Mouse (Mus musculus) kidney, embryonic 16.5 days (tissue): ENCODE measurements around the gene Reep6. TPM values are rescaled to one million over a fixed set of nuclear protein-coding genes. Genes with fewer than 3 reads are reported as not detected.

Experiments used
- ATAC-seq: fragments of 200-750 bp; cut with Nextera tagmentation; 2 replicates; pipeline ENCODE4 v1.8.0; 2017; ENCODE audit warnings: moderate TSS enrichment; ENCODE audit not compliant: low FRiP score, low TSS enrichment
- H3K27ac ChIP-seq: fragments of 300-500 bp; sonication (generic); 2 replicates; pipeline ENCODE4 v1.5.1; 2014; ENCODE audit warnings: low read length
- H3K27me3 ChIP-seq: fragments of 300-500 bp; sonication (generic); 2 replicates; pipeline ENCODE4 v1.6.1; 2014; ENCODE audit warnings: low read length, control low read depth, mixed read lengths; ENCODE audit not compliant: insufficient read depth
- H3K36me3 ChIP-seq: fragments of 300-500 bp; sonication (generic); 2 replicates; pipeline ENCODE4 v1.6.1; 2014; ENCODE audit warnings: low read length, control low read depth, mixed read lengths; ENCODE audit not compliant: insufficient read depth
- H3K4me1 ChIP-seq: fragments of 300-500 bp; sonication (generic); 2 replicates; pipeline ENCODE4 v1.6.1; 2014; ENCODE audit warnings: low read length, control low read depth, mixed read lengths; ENCODE audit not compliant: insufficient read depth
- H3K4me2 ChIP-seq: fragments of 300-500 bp; sonication (generic); replicated peaks from 2 replicates; pipeline ENCODE4 v1.6.1; 2014; ENCODE audit warnings: low read depth, low read length
- H3K4me3 ChIP-seq: fragments of 300-500 bp; sonication (generic); 2 replicates; pipeline ENCODE4 v1.5.1; 2014; ENCODE audit warnings: mild to moderate bottlenecking, low read length
- H3K9ac ChIP-seq: fragments of 300-500 bp; sonication (generic); replicated peaks from 2 replicates; pipeline ENCODE4 v1.6.1; 2014; ENCODE audit warnings: low read length
- H3K9me3 ChIP-seq: fragments of 300-500 bp; sonication (generic); 2 replicates; pipeline ENCODE4 v1.6.1; 2016; ENCODE audit warnings: low read length, control low read depth
- WGBS: fragments of 180-500 bp; shearing (Covaris S2); extraction: QIAGEN DNeasy Blood & Tissue Kit; methylation state at CpG from one replicate; pipeline ENCODE4 v1.1.7; 2014; 5-methylcytosine and 5-hydroxymethylcytosine counted together
- polyA plus RNA-seq: library from polyadenylated mRNA; unstranded; fragments of >200 nt; fragmentation: Nextera tagmentation; extraction: Ambion mirVana; gene quantifications from 2 replicates; pipeline ENCODE4 v1.2.1, GENCODE M21; 2015

Gene Reep6
- polyA plus RNA-seq, 1 experiment from 2014 or later: 11.0 TPM

DNA sequence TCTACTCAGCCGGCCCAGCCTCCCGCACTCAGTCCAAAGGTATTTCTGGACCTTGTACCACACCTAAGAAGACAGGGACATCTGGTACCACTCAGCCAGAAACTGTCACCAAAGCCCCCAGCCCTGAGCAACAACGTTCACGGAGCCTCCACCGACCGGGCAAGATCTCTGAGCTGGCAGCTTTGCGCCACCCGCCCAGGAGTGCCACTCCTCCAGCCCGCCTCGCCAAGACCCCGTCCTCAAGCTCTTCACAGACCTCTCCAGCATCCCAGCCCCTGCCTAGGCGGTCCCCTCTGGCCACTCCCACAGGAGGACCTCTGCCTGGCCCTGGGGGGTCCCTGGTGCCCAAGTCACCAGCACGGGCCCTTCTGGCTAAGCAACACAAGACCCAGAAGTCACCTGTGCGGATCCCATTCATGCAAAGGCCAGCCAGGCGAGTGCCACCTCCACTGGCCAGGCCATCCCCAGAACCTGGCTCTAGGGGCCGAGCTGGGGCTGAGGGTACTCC is 15.2 kb upstream of the Reep6 start:
- Histone ChIP-seq H3K4me3 (no peak overlapping the region), H3K36me3 (0 out of 2 replicates have a peak, but pooled peaks cover 4% of the 10 kb centered on the region), H3K4me2 (no peak overlapping the region), H3K9me3 (no peaks in the 10 kb centered on the region), H3K27me3 (peaks cover 68% of the 10 kb centered on the region), H3K4me1 (peaks cover 16% of the 10 kb centered on the region), H3K9ac (no peak overlapping the region; the same call in 1 of the 2 replicates), H3K27ac (no peak overlapping the region)
- no peak for ATAC-seq
- WGBS: 42% methylated on average over 16 of the region's 16 CpGs

DNA sequence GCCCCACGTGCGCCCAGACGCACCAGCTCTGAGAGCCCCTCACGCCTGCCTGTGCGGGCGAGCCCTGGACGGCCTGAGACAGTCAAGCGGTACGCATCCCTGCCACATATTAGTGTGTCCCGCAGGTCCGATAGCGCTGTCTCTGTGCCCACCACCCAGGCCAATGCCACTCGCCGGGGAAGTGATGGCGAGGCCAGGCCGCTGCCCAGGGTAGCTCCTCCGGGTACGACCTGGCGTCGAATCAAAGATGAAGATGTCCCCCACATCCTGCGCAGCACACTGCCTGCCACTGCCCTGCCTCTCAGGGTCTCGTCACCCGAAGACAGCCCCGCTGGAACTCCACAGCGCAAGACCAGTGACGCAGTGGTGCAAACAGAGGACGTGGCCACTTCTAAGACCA is 14.4 kb upstream of the Reep6 start:
- Histone ChIP-seq H3K27me3 (peaks cover 67% of the 10 kb centered on the region), H3K4me2 (no peak overlapping the region), H3K9me3 (no peaks in the 10 kb centered on the region), H3K9ac (peak overlapping the region; percentile 23; the same call in 1 of the 2 replicates), H3K4me1 (peaks cover 20% of the 10 kb centered on the region), H3K27ac (no peak overlapping the region), H3K4me3 (no peak overlapping the region), H3K36me3 (0 out of 2 replicates have a peak, but pooled peaks cover 4% of the 10 kb centered on the region)
- no peak for ATAC-seq
- 34% methylated on average over 27 of the region's 27 CpGs for WGBS

DNA sequence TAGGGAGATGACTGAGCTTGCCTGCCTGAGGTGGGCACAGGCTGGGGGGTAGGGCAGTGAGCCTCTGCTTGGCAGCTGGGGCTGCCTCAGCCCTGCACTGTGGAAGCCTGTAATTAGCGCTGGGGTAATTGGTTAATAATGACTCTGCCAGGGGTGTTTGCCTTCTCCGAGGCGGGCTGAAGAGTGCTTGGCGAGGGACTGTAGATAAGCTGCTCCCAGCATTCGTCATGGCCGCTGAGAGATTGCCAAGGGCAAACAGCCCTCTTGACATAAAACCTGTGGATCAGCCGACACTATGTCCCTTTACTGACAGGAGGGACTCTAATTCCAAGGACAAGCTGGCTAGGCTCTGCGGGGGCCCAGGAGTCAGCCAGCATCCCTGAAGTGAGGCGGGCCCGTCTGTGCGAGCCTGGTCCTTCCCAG is 13.4 kb upstream of the Reep6 start:
- WGBS: 22% methylated on average over 11 of the region's 11 CpGs
- H3K4me1 ChIP-seq: peaks cover 20% of the 10 kb centered on the region
- 0 out of 2 replicates have a peak, but pooled peaks cover 4% of the 10 kb centered on the region for H3K36me3 ChIP-seq
- 0 out of 2 replicates have a peak overlapping the region, but pooled peaks have one; percentile 22 for H3K9ac ChIP-seq
- no peak overlapping the region for H3K4me2 ChIP-seq
- ATAC-seq: no peak
- H3K27me3 ChIP-seq: peaks cover 63% of the 10 kb centered on the region
- no peak overlapping the region for H3K4me3 ChIP-seq
- H3K9me3 ChIP-seq: no peaks in the 10 kb centered on the region
- no peak overlapping the region for H3K27ac ChIP-seq

DNA sequence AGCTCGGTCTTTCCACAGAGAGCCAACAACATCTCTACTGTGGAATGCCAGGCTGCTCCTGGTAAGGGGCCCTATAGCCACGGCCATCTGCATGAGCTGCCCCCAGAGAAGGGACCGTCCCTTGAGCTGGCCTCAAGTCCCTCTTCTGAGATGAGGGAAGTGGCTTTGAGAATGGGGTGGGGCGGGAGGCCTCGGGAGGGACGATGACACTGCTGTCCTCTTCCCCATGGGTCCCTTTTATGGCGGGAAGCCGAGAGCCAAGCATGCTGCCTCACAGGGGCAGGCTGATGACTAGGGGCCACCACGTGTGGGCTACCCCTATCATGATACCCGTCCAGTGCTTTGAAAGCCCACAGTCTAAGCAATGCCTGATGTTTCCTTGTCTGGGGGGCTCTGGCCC is 12.7 kb upstream of the Reep6 start:
- no peak overlapping the region for H3K4me2 ChIP-seq
- no peak for ATAC-seq
- peaks cover 56% of the 10 kb centered on the region for H3K27me3 ChIP-seq
- H3K4me1 ChIP-seq: peaks cover 20% of the 10 kb centered on the region
- H3K36me3 ChIP-seq: 0 out of 2 replicates have a peak, but pooled peaks cover 4% of the 10 kb centered on the region
- H3K9ac ChIP-seq: no peak overlapping the region
- no peak overlapping the region for H3K4me3 ChIP-seq
- H3K9me3 ChIP-seq: no peaks in the 10 kb centered on the region
- 42% methylated on average over 10 of the region's 10 CpGs for WGBS
- no peak overlapping the region for H3K27ac ChIP-seq

DNA sequence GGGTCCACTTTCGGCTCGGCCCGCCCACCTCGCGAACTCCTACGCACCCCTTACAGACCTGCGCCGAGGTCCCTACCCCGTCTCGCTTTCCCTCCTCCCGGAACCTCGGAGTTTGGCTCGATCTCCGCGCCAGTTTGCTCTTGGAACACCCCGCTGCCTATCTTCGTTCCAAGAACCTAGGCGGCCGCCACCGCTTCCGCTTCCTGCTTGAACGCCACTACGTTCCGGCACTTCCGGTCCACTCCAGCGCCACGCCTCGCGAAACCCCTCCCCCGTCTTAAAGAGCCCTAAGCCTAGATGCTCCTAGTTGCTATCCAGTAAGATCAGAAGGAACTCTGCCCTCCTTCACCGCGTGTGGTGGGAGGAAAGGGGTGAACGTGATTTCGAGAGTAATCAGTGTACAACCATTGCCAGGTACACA is 9.4 kb upstream of the Reep6 start, which contains the start of gene 2310011J03Rik:
2310011J03Rik (minus strand) TSS at position 198 of the 421 bp plus-strand sequence.
- under 1% methylated on average over 34 of the region's 34 CpGs for WGBS
- Histone ChIP-seq H3K27ac (peak within 1 kb of the TSS; percentile 56; the same call in 1 of the 2 replicates), H3K4me3 (peak within 1 kb of the TSS; percentile 86)

DNA sequence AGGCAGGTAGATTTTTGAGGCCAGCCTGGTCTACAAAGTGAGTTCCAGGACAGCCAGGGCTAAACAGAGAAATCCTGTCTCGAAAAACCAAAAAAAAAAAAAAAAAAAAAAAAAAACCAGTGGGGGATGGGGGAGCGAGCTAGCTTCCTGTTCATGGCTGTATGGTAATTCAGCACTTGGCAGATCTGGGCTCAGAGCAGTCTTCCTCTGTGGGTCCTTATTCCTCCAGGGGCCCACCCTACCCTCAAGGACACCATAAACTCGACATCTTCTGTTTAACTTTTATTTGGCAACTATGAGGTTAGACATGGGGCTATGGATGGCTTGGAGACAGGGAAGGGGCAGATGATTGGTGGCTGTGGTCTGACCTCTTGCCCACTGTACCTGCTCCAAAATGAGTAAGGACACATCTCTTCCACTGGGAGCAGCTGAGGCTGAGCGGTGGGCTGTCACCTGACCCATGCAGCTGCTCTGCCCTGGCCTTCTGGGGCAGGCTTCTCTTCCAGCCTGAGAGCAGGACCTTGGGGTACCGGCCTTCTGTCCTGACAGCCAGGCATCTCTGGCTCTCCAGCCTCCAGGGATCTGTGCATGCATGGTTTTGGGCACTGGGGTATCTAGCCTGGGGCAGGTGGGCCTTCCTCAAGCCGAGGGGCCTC is 8.6 kb upstream of the Reep6 start:
- Histone ChIP-seq H3K9ac (no peak overlapping the region), H3K4me3 (no peak overlapping the region), H3K9me3 (no peaks in the 10 kb centered on the region), H3K27ac (no peak overlapping the region), H3K27me3 (peaks cover 15% of the 10 kb centered on the region), H3K4me1 (peaks cover 25% of the 10 kb centered on the region), H3K36me3 (0 out of 2 replicates have a peak, but pooled peaks cover 4% of the 10 kb centered on the region), H3K4me2 (no peak overlapping the region)
- ATAC-seq: no peak
- WGBS: 74% methylated on average over 6 of the region's 6 CpGs

More for the DNA sequence above, 9.4 kb upstream of the Reep6 start, which contains the start of gene 2310011J03Rik:
- ATAC-seq: peak; percentile 44
- Histone ChIP-seq H3K4me1 (peaks cover 25% of the 10 kb centered on the region), H3K27me3 (peaks cover 23% of the 10 kb centered on the region), H3K9me3 (no peaks in the 10 kb centered on the region), H3K4me2 (peak within 1 kb of the TSS; percentile 87), H3K9ac (peak within 1 kb of the TSS; percentile 84), H3K36me3 (0 out of 2 replicates have a peak, but pooled peaks cover 4% of the 10 kb centered on the region)

DNA sequence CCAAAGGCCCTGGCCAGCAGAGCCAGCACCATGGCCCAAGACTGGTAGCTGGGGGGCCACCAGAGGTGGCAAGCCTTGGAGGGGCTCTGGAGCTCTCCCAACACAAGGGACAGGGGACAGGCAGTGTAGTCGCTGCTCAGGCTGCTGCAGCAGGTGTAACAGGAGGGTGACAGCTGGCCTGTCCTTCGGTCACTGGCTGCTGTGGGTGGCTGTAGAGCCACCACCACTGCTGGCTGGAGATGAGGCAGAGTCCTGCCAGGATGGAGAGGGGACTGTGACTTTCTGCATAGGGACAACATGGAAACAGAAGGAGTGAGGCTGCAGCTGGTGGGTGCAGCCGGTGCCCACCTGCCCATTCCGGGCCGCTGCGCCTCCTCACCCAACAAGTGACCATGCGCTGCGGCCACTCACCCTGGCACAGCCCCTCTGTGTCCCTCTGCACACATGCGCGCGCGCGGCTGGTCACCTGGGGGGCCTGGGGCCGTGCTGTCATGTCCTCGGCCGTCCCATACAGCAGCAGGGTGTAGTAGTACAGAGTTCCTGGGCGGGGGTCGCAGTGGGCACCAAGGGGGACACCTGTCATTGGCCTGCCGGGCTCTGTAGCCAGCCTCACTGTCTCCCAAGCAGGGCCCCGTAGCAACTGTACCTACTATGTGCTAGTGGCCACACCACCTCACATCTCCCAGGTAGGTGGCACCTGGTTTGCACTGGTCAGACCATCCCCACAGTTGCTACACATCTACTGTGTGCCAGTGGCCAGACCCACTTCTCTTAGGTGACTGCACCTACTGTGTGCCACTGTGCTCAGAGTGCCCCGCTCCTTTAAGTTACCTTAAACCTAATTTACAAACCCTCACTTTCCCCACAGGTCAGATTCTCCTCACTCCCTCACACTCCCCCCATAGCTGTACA is 7.8 kb upstream of the Reep6 start:
- Histone ChIP-seq H3K4me3 (peak overlapping the region; percentile 67; the same call in 1 of the 2 replicates), H3K4me2 (peak overlapping the region; percentile 98), H3K36me3 (0 out of 2 replicates have a peak, but pooled peaks cover 4% of the 10 kb centered on the region), H3K4me1 (peaks cover 25% of the 10 kb centered on the region), H3K9ac (no peak overlapping the region), H3K27ac (no peak overlapping the region), H3K27me3 (peaks cover 7% of the 10 kb centered on the region; the same call in 1 of the 2 replicates), H3K9me3 (no peaks in the 10 kb centered on the region)
- WGBS: 91% methylated on average over 21 of the region's 21 CpGs
- ATAC-seq: no peak

DNA sequence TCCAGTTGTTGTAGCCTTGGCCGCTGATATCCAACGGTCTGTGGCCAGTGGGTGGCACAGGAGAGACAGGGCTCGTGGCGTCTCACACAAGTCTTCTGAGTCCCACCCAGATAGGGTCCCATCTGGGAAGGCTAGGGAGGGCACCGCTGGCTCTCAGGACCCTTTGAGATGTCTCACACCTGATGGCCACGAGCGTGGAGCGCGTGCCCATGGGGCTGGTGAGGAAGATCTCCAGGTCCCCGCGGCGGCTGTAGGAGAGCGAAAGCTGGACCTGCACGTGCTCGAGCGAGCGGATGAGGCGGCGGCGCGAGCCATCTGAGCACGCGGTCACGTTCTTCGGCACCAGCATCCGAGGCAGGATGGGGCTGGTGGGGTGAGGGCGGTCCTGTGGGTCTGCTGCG is 6.9 kb upstream of the Reep6 start:
- peak; percentile 7; the same call in 1 of the 2 replicates for ATAC-seq
- WGBS: 3% methylated on average over 28 of the region's 28 CpGs
- H3K4me2 ChIP-seq: peak overlapping the region; percentile 98
- peak overlapping the region; percentile 67 for H3K4me3 ChIP-seq
- H3K27me3 ChIP-seq: no peaks in the 10 kb centered on the region; the same call in 1 of the 2 replicates
- H3K9ac ChIP-seq: peak overlapping the region; percentile 73
- H3K9me3 ChIP-seq: no peaks in the 10 kb centered on the region
- H3K27ac ChIP-seq: no peak overlapping the region
- H3K4me1 ChIP-seq: peaks cover 25% of the 10 kb centered on the region
- 0 out of 2 replicates have a peak, but pooled peaks cover 4% of the 10 kb centered on the region for H3K36me3 ChIP-seq
